Mouse (Mus musculus): ENCODE results near the gene Ell2. TPM values are rescaled to one million over a fixed set of nuclear protein-coding genes. Genes with fewer than 3 reads are reported as not detected.

The Ell2 gene
- polyA plus RNA-seq (2014; fragmentation: Nextera tagmentation; extraction: Ambion mirVana) = 0.79 and 0.90 TPM in 2 replicates

DNA sequence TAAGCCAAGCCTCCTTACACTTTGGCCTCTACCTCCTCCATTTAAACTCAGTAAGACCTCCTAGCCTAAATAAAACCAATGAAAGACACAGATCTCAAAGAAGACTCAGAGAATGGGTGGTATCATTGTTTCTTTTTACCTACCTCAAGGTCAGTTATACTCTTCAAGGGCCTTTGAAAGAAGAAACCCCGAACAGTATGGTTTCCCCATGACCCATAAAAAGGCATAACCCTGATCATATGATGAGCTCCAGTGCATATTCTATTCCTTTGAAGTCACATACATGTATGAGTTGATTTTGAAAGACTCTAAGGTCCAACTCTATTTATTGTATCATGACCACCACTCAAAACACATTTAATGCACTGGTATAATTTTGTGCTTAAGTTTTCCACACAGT, at the start of gene Ell2:
Gene Ell2 (plus strand): TSS at position 301 of the 400 bp plus-strand sequence.
- H3K4me3 ChIP-seq (ENCODE audit: low read depth, low read length) = peak within 1 kb of the TSS; percentile 64
- no peaks in the 10 kb centered on the region for H3K36me3 ChIP-seq (ENCODE audit: control insufficient read depth, insufficient read depth, low read length)
- no peaks in the 10 kb centered on the region for H3K4me1 ChIP-seq (ENCODE audit: control insufficient read depth, insufficient read depth, low read length)
- WGBS = 93% methylated on average over 1 of the region's 1 CpGs
- peak within 1 kb of the TSS; percentile 85 for H3K4me2 ChIP-seq (ENCODE audit: low read length)
- H3K9me3 ChIP-seq (replicated peaks; ENCODE audit: control insufficient read depth, low read length) = no peaks in the 10 kb centered on the region
- peak within 1 kb of the TSS; percentile 65 for H3K9ac ChIP-seq (ENCODE audit: low read length)
- H3K27ac ChIP-seq (ENCODE audit: low read depth, low read length) = no peak within 1 kb of the TSS
- no peaks in the 10 kb centered on the region for H3K27me3 ChIP-seq (replicated peaks; ENCODE audit: control insufficient read depth, insufficient read depth, low read length)
- ATAC-seq (no peak), DNase-seq (ENCODE audit: low spot score) (no peak)

DNA sequence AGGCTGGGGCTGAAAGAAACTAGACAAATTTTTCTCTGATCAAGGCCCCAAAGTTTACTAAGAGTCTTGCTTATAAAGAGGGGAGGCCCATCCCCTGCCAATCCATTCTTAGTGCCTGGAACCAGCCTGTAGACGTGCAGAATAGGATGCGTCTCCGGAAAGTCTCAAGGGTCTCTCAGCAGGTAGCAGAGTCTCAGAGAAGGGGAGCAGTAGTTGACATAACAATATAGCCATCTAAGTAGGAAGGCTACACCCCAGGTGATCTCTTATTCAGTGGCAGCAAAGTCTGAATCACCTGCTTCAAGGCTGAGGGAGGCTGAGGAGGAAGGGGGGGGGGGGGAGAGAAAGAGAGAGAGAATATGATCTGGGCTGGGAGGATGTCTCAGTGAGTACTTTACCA, 21.1 kb upstream of the Ell2 start:
- Histone ChIP-seq H3K4me1 (ENCODE audit: control insufficient read depth, insufficient read depth, low read length) (no peaks in the 10 kb centered on the region), H3K9ac (ENCODE audit: low read length) (no peak overlapping the region), H3K4me3 (ENCODE audit: low read depth, low read length) (no peak overlapping the region), H3K27me3 (replicated peaks; ENCODE audit: control insufficient read depth, insufficient read depth, low read length) (no peaks in the 10 kb centered on the region), H3K27ac (ENCODE audit: low read depth, low read length) (no peak overlapping the region), H3K4me2 (ENCODE audit: low read length) (no peak overlapping the region), H3K9me3 (replicated peaks; ENCODE audit: control insufficient read depth, low read length) (no peaks in the 10 kb centered on the region), H3K36me3 (ENCODE audit: control insufficient read depth, insufficient read depth, low read length) (no peaks in the 10 kb centered on the region)
- WGBS = 26% methylated on average over 3 of the region's 3 CpGs
- no peak for ATAC-seq
- DNase-seq (ENCODE audit: low spot score) = no peak

DNA sequence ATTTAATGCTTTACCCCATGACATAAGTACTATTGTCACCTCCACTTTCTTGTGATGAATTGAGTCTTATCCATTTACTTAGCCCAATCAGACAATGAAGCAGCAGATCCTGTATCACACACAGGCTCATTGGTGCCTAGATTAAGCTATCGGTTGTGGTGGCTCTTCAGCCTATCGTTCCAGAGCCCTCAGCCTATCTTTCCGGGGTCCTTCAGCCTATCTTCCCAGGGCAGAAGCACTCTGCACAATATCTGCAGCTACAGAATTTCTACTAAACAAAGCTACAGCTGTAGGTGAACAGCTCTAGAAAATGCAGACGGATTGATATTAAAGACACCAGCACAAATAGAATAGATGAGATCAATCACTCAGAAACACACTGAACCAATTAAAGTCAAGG, 19.6 kb upstream of the Ell2 start:
- Histone ChIP-seq H3K27ac (ENCODE audit: low read depth, low read length) (no peak overlapping the region), H3K36me3 (ENCODE audit: control insufficient read depth, insufficient read depth, low read length) (no peaks in the 10 kb centered on the region), H3K4me3 (ENCODE audit: low read depth, low read length) (no peak overlapping the region), H3K9me3 (replicated peaks; ENCODE audit: control insufficient read depth, low read length) (no peaks in the 10 kb centered on the region), H3K4me2 (ENCODE audit: low read length) (no peak overlapping the region), H3K27me3 (replicated peaks; ENCODE audit: control insufficient read depth, insufficient read depth, low read length) (no peaks in the 10 kb centered on the region), H3K4me1 (ENCODE audit: control insufficient read depth, insufficient read depth, low read length) (no peaks in the 10 kb centered on the region), H3K9ac (ENCODE audit: low read length) (no peak overlapping the region)
- WGBS = 84% methylated on average over 4 of the region's 4 CpGs
- DNase-seq (ENCODE audit: low spot score) = no peak
- ATAC-seq = no peak

DNA sequence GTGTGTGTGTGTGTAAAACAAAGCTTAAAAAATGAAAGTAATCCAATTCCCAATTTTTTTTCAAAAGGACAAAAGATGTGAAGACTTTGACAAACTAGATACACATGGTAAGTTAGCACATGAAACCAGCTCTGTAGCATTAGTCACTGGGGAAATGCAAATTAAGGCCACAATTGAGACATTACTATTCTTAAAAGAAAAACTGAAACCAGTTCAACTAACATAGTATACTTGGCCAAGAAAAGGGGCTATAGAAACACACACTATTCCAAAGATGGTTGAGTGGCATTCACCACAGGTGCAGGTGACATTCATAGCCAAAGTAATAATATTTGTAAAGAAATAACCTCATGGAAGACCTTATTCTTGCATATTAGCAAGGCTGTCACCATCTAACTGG, 14.9 kb upstream of the Ell2 start:
- H3K4me3 ChIP-seq (ENCODE audit: low read depth, low read length) = no peak overlapping the region
- no peak overlapping the region for H3K4me2 ChIP-seq (ENCODE audit: low read length)
- H3K27ac ChIP-seq (ENCODE audit: low read depth, low read length) = no peak overlapping the region
- ATAC-seq = no peak
- H3K9ac ChIP-seq (ENCODE audit: low read length) = no peak overlapping the region
- H3K27me3 ChIP-seq (replicated peaks; ENCODE audit: control insufficient read depth, insufficient read depth, low read length) = no peaks in the 10 kb centered on the region
- H3K4me1 ChIP-seq (ENCODE audit: control insufficient read depth, insufficient read depth, low read length) = no peaks in the 10 kb centered on the region
- H3K36me3 ChIP-seq (ENCODE audit: control insufficient read depth, insufficient read depth, low read length) = no peaks in the 10 kb centered on the region
- no peak for DNase-seq (ENCODE audit: low spot score)
- H3K9me3 ChIP-seq (replicated peaks; ENCODE audit: control insufficient read depth, low read length) = no peaks in the 10 kb centered on the region

DNA sequence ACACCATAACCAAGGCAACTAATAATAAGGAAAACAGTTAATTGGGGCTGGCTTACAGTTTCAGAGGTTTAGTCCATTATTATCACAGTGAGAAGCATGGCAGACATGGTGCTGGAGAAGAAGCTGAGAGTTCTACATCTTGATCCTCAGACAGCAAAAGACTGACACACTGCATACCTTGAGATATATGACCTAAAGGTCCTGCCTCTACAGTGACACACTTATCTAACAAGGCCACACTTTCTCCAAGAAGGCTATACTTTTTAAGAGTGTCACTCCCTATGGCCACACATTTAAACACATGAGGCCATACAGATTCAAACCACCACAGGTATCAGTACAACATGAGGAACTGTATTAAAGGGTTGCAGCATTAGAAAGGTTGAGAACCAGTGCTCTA, 13.5 kb upstream of the Ell2 start:
- H3K9ac ChIP-seq (ENCODE audit: low read length) = no peak overlapping the region
- no peak overlapping the region for H3K4me2 ChIP-seq (ENCODE audit: low read length)
- ATAC-seq (no peak), DNase-seq (ENCODE audit: low spot score) (no peak)
- H3K27me3 ChIP-seq (replicated peaks; ENCODE audit: control insufficient read depth, insufficient read depth, low read length) = no peaks in the 10 kb centered on the region
- H3K27ac ChIP-seq (ENCODE audit: low read depth, low read length) = no peak overlapping the region
- H3K9me3 ChIP-seq (replicated peaks; ENCODE audit: control insufficient read depth, low read length) = no peaks in the 10 kb centered on the region
- H3K4me1 ChIP-seq (ENCODE audit: control insufficient read depth, insufficient read depth, low read length) = no peaks in the 10 kb centered on the region
- no peaks in the 10 kb centered on the region for H3K36me3 ChIP-seq (ENCODE audit: control insufficient read depth, insufficient read depth, low read length)
- H3K4me3 ChIP-seq (ENCODE audit: low read depth, low read length) = no peak overlapping the region

DNA sequence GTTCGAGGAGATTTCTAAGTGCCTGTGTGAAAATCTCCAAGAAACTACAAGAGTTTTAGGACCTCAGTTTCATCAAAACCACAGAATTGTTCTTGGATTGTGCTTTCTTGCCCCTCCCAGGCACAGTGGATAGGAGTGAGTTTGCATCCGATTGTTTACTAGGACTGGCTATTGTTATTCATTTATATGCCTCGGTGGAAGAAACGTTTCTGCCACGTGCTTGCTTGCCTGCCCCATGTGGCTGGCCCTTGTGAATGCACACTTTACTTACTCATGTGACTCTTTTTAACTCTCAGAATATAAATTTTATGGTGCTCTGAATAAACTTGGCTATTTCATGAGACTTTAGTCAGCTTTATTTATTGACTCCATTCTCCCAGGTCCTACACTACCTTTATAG, 3.7 kb upstream of the Ell2 start:
- H3K36me3 ChIP-seq (ENCODE audit: control insufficient read depth, insufficient read depth, low read length) = no peaks in the 10 kb centered on the region

DNA sequence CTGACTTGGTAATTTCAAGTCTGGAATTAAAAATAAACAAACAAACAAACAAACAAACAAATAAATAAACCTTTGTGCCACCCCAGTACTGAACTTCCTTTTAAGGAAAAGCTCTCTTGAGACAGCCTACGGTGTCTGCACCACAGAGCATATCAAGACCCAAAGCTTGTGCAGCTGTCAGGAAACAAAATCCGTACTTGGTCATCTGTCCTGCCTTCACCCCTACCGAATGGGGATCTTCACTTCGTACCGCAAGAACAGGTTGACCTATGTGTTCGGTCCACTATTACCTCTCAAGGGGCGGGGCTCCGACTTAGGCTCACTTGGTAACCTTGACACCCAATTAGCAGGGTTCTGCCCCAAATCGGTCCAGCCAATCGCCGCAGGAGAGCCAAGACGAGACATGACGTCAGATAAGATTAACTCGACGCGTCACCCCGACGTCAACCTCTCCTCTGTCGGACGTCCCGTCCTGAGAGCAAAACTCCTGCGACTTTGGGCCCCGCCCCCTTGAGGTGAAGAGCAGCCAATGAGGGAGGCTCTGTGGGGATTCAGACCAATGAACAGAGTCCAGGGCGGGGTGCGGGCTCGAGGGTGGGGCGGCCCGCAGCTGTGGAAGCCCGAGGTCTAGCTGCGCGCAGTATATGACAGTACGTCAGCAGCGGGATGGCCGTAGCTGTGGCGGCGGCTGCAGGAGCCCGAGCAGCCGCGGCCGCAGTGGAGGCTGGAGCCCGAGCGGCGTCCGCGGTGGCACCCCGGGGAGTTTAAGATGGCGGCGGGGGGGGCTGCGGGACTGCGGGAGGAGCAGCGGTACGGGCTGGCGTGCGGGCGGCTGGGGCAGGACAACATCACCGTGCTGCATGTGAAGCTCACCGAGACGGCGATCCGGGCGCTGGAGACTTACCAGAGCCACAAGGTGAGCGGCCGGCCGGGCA, 592 bp downstream of the Ell2 start:
- DNase-seq (ENCODE audit: low spot score) (peak; percentile 90), ATAC-seq (peak; percentile 100)
- peak overlapping the region; percentile 85 for H3K4me2 ChIP-seq (ENCODE audit: low read length)
- H3K4me1 ChIP-seq (ENCODE audit: control insufficient read depth, insufficient read depth, low read length) = no peaks in the 10 kb centered on the region
- peak overlapping the region; percentile 64 for H3K4me3 ChIP-seq (ENCODE audit: low read depth, low read length)
- H3K9ac ChIP-seq (ENCODE audit: low read length) = peak overlapping the region; percentile 65
- H3K27me3 ChIP-seq (replicated peaks; ENCODE audit: control insufficient read depth, insufficient read depth, low read length) = no peaks in the 10 kb centered on the region
- H3K36me3 ChIP-seq (ENCODE audit: control insufficient read depth, insufficient read depth, low read length) = no peaks in the 10 kb centered on the region
- H3K27ac ChIP-seq (ENCODE audit: low read depth, low read length) = no peak overlapping the region
- WGBS = 9% methylated on average over 62 of the region's 64 CpGs
- H3K9me3 ChIP-seq (replicated peaks; ENCODE audit: control insufficient read depth, low read length) = no peaks in the 10 kb centered on the region

More for the DNA sequence above, 3.7 kb upstream of the Ell2 start:
- WGBS = 49% methylated on average over 5 of the region's 5 CpGs
- DNase-seq (ENCODE audit: low spot score) = no peak
- Histone ChIP-seq H3K9ac (ENCODE audit: low read length) (no peak overlapping the region), H3K27ac (ENCODE audit: low read depth, low read length) (no peak overlapping the region), H3K9me3 (replicated peaks; ENCODE audit: control insufficient read depth, low read length) (no peaks in the 10 kb centered on the region), H3K27me3 (replicated peaks; ENCODE audit: control insufficient read depth, insufficient read depth, low read length) (no peaks in the 10 kb centered on the region), H3K4me3 (ENCODE audit: low read depth, low read length) (no peak overlapping the region), H3K4me1 (ENCODE audit: control insufficient read depth, insufficient read depth, low read length) (no peaks in the 10 kb centered on the region), H3K4me2 (ENCODE audit: low read length) (no peak overlapping the region)
- ATAC-seq = no peak

DNA sequence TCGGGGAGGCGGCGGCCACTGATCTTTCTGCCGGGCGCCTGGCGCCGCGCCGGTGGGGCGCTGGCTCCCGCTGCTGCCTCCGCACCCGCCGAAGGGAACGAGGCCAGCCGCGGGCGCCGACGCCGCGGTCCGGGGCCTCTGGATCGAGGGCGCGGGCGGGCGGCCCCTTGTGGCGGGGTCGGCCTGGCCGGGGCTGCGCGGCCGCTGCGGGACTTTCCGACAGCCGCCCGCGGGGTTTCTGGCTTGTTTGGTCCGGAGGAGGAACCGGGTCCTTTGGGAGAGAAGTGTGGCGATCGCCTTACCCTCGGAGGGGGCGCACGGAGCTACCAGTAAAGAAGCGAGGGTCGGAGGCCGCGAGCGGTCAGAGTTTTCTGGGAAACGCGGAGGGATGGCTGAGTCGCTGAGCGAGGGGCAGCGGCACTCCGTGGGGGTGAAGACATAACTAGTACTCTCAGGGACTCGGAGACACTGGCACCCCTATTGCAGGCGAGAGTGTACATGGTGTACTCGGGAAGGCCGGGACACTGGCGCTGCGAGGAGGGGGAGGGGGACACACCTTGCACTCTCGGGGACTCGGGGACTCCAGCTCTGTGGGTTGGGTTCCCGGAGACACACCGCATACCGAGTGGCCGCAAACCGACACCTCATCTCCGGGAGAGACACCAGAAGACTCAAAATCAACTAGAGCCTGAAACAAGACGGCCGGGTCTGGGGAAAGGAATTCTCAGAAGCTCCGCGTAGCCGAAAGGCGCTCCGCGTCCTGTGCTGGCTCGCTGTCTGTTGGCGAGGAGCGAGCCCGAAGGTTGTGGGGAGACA, 1.5 kb downstream of the Ell2 start:
- WGBS = 1% methylated on average over 66 of the region's 83 CpGs
- no peaks in the 10 kb centered on the region for H3K36me3 ChIP-seq (ENCODE audit: control insufficient read depth, insufficient read depth, low read length)
- peak overlapping the region; percentile 65 for H3K9ac ChIP-seq (ENCODE audit: low read length)
- H3K4me2 ChIP-seq (ENCODE audit: low read length) = peak overlapping the region; percentile 85
- H3K4me3 ChIP-seq (ENCODE audit: low read depth, low read length) = peak overlapping the region; percentile 64
- H3K4me1 ChIP-seq (ENCODE audit: control insufficient read depth, insufficient read depth, low read length) = no peaks in the 10 kb centered on the region
- DNase-seq (ENCODE audit: low spot score) = peak; percentile 37
- ATAC-seq = peak; percentile 69
- H3K27ac ChIP-seq (ENCODE audit: low read depth, low read length) = no peak overlapping the region
- H3K9me3 ChIP-seq (replicated peaks; ENCODE audit: control insufficient read depth, low read length) = no peaks in the 10 kb centered on the region
- no peaks in the 10 kb centered on the region for H3K27me3 ChIP-seq (replicated peaks; ENCODE audit: control insufficient read depth, insufficient read depth, low read length)

GRCm38 (mm10) chr13:75708637-75709002, 2.1 kb downstream of the Ell2 start:
- DNase-seq (ENCODE audit: low spot score) = peak; percentile 6
- 13% methylated on average over 8 of the region's 8 CpGs for WGBS

More at GRCm38 (mm10) chr13:75708637-75709002, 2.1 kb downstream of the Ell2 start:
- H3K27ac ChIP-seq (ENCODE audit: low read depth, low read length) = no peak overlapping the region
- H3K27me3 ChIP-seq (replicated peaks; ENCODE audit: control insufficient read depth, insufficient read depth, low read length) = no peaks in the 10 kb centered on the region
- no peaks in the 10 kb centered on the region for H3K9me3 ChIP-seq (replicated peaks; ENCODE audit: control insufficient read depth, low read length)
- H3K9ac ChIP-seq (ENCODE audit: low read length) = peak overlapping the region; percentile 65; the same call in 1 of the 2 replicates
- H3K4me1 ChIP-seq (ENCODE audit: control insufficient read depth, insufficient read depth, low read length) = no peaks in the 10 kb centered on the region
- H3K4me3 ChIP-seq (ENCODE audit: low read depth, low read length) = peak overlapping the region; percentile 64
- ATAC-seq = no peak
- peak overlapping the region; percentile 85 for H3K4me2 ChIP-seq (ENCODE audit: low read length)
- no peaks in the 10 kb centered on the region for H3K36me3 ChIP-seq (ENCODE audit: control insufficient read depth, insufficient read depth, low read length)
